Mouse (Mus musculus) lung, embryonic 16.5 days (tissue): Measurements from ENCODE around the gene Chst1. TPM values are rescaled to one million over a fixed set of nuclear protein-coding genes. Genes with fewer than 3 reads are reported as not detected.

Source experiments
- ATAC-seq: fragments of 200-750 bp; cut with Nextera tagmentation; 2 replicates; pipeline ENCODE4 v1.8.0; 2017; ENCODE audit warnings: low read depth, mild to moderate bottlenecking, moderate library complexity
- H3K27ac ChIP-seq: fragments of 300-500 bp; sonication (generic); 2 replicates; pipeline ENCODE4 v1.5.1; 2014; ENCODE audit warnings: mild to moderate bottlenecking, control low read depth, low read length
- H3K27me3 ChIP-seq: fragments of 300-500 bp; sonication (generic); 2 replicates; pipeline ENCODE4 v1.6.1; 2014; ENCODE audit warnings: low read depth, low read length, mixed read lengths; ENCODE audit not compliant: control insufficient read depth, insufficient read depth
- H3K36me3 ChIP-seq: fragments of 300-500 bp; sonication (generic); 2 replicates; pipeline ENCODE4 v1.6.1; 2014; ENCODE audit warnings: low read length; ENCODE audit not compliant: control insufficient read depth, insufficient read depth
- H3K4me1 ChIP-seq: fragments of 300-500 bp; sonication (generic); replicated peaks from 2 replicates; pipeline ENCODE4 v1.6.1; 2014; ENCODE audit warnings: low read length, mixed read lengths; ENCODE audit not compliant: control insufficient read depth, insufficient read depth
- H3K4me2 ChIP-seq: fragments of 300-500 bp; sonication (generic); 2 replicates; pipeline ENCODE4 v1.6.1; 2014; ENCODE audit warnings: low read depth, low read length, control low read depth
- H3K4me3 ChIP-seq: fragments of 300-500 bp; sonication (generic); 2 replicates; pipeline ENCODE4 v1.5.1; 2014; ENCODE audit warnings: mild to moderate bottlenecking, low read length, control low read depth
- H3K9ac ChIP-seq: fragments of 300-500 bp; sonication (generic); 2 replicates; pipeline ENCODE4 v1.6.1; 2014; ENCODE audit warnings: low read length, control low read depth
- H3K9me3 ChIP-seq: fragments of 300-500 bp; sonication (generic); 2 replicates; pipeline ENCODE4 v1.6.1; 2016; ENCODE audit warnings: low read length; ENCODE audit not compliant: control insufficient read depth
- WGBS: fragments of 180-500 bp; shearing (Covaris S2); extraction: QIAGEN DNeasy Blood & Tissue Kit; methylation state at CpG from one replicate; pipeline ENCODE4 v1.1.7; 2014; 5-methylcytosine and 5-hydroxymethylcytosine counted together
- microRNA-seq: library from miRNA; unstranded; fragments of <30 nt; microRNA quantifications from one replicate; pipeline ENCODE4, GENCODE M21; 2016
- polyA plus RNA-seq: library from polyadenylated mRNA; unstranded; fragments of >200 nt; fragmentation: Nextera tagmentation; extraction: Ambion mirVana; gene quantifications from 2 replicates; pipeline ENCODE4 v1.2.1, GENCODE M21; 2015

Chst1 gene
- polyA plus RNA-seq, 1 experiment from 2014 or later = 1.5 TPM

GRCm38 (mm10) chr2:92658293-92659150, 59.0 kb downstream of the Chst1 start:
- Histone ChIP-seq H3K27ac (no peak overlapping the region), H3K36me3 (no peaks in the 10 kb centered on the region), H3K27me3 (no peaks in the 10 kb centered on the region), H3K4me3 (no peak overlapping the region), H3K4me2 (no peak overlapping the region), H3K4me1 (no peaks in the 10 kb centered on the region), H3K9ac (no peak overlapping the region), H3K9me3 (no peaks in the 10 kb centered on the region)
- no peak for ATAC-seq
- 64% methylated on average over 1 of the region's 1 CpGs for WGBS

- Histone ChIP-seq H3K27ac (no peak overlapping the region), H3K4me2 (no peak overlapping the region), H3K36me3 (no peaks in the 10 kb centered on the region), H3K9ac (no peak overlapping the region), H3K9me3 (no peaks in the 10 kb centered on the region), H3K4me1 (no peaks in the 10 kb centered on the region), H3K4me3 (no peak overlapping the region), H3K27me3 (no peaks in the 10 kb centered on the region)
- ATAC-seq = no peak
- WGBS = 49% methylated on average over 7 of the region's 7 CpGs
Measured at GRCm38 (mm10) chr2:92659491-92660035, 60.1 kb downstream of the Chst1 start.

- H3K9ac ChIP-seq = no peak overlapping the region
- 82% methylated on average over 6 of the region's 6 CpGs for WGBS
Measured at GRCm38 (mm10) chr2:92662534-92663068, 63.1 kb downstream of the Chst1 start.

More at GRCm38 (mm10) chr2:92662534-92663068, 63.1 kb downstream of the Chst1 start:
- Histone ChIP-seq H3K4me2 (no peak overlapping the region), H3K27me3 (no peaks in the 10 kb centered on the region), H3K36me3 (no peaks in the 10 kb centered on the region), H3K4me1 (no peaks in the 10 kb centered on the region), H3K4me3 (no peak overlapping the region), H3K27ac (no peak overlapping the region), H3K9me3 (no peaks in the 10 kb centered on the region)
- no peak for ATAC-seq

Small RNAs within 50 kb of the gene (microRNA-seq; reads per million reads assigned to microRNA genes)
- gene Mir7221 (not detected), gene Mir7222 (not detected)

Other genes with a start within 250 kb of the Chst1 start
- gene Pex16, start 225.0 kb upstream of the Chst1 start, polyA plus RNA-seq = 22.0 and 24.5 TPM in 2 replicates
- gene Large2, start 224.8 kb upstream of the Chst1 start, polyA plus RNA-seq = 20.4 and 20.9 TPM in 2 replicates
- gene 1700029I15Rik, start 217.2 kb upstream of the Chst1 start, polyA plus RNA-seq = 2.5 and 4.9 TPM in 2 replicates
- 8.9 and 11.0 TPM in 2 replicates for gene Mapk8ip1, start 198.4 kb upstream of the Chst1 start, polyA plus RNA-seq
- 28.8 and 29.8 TPM in 2 replicates for gene Cry2, start 165.7 kb upstream of the Chst1 start, polyA plus RNA-seq
- gene Slc35c1, start 139.2 kb upstream of the Chst1 start, polyA plus RNA-seq = 18.7 and 19.6 TPM in 2 replicates